Mouse (Mus musculus) thymus, postnatal 36 days (tissue): ENCODE measurements at regions not wholly inside any gene's neighbourhood (a gene's known extent, or its start where the extent isn't known, plus 50 kb on each side); places are given as distances from the start of the nearest gene placed in this dataset.

Experiments used
- DNase-seq, 2 experiments: peaks; one replicate each; pipeline ENCODE4 v3.0.0; 2022; ENCODE audit warnings: mixed read lengths in 2 of 2

- no peak for DNase-seq
These were observed 153.9 kb upstream of the Id2 start for GRCm38 (mm10) chr12:25250881-25251280.

GRCm38 (mm10) chr12:25248681-25249366 lies 151.9 kb upstream of the Id2 start:
- no peak for DNase-seq

GRCm38 (mm10) chr12:25246566-25246965 lies 149.6 kb upstream of the Id2 start:
- DNase-seq = no peak

- no peak for DNase-seq
These were observed 148.7 kb upstream of the Id2 start for GRCm38 (mm10) chr12:25245661-25246060.

GRCm38 (mm10) chr12:25245251-25245650 lies 148.3 kb upstream of the Id2 start:
- DNase-seq = no peak

- DNase-seq = no peak
These were observed 147.7 kb upstream of the Id2 start for GRCm38 (mm10) chr12:25244666-25245065.

GRCm38 (mm10) chr12:25243901-25244300 lies 147.0 kb upstream of the Id2 start:
- no peak for DNase-seq

GRCm38 (mm10) chr12:25242369-25242768 lies 145.4 kb upstream of the Id2 start:
- no peak for DNase-seq

- no peak for DNase-seq
These were observed 144.7 kb upstream of the Id2 start for GRCm38 (mm10) chr12:25241675-25242074.

GRCm38 (mm10) chr12:25240796-25241195 lies 143.9 kb upstream of the Id2 start:
- DNase-seq = no peak

- peak in 1 of 2 experiments; percentile 52 for DNase-seq
These were observed 143.2 kb upstream of the Id2 start for GRCm38 (mm10) chr12:25240142-25240541.

GRCm38 (mm10) chr12:25235071-25235470 lies 138.1 kb upstream of the Id2 start:
- DNase-seq = no peak

GRCm38 (mm10) chr12:25234636-25235035 lies 137.7 kb upstream of the Id2 start:
- DNase-seq = no peak

GRCm38 (mm10) chr12:25233027-25233535 lies 136.1 kb upstream of the Id2 start:
- peak in 1 of 2 experiments; percentile 42 for DNase-seq

- DNase-seq = no peak
These were observed 135.6 kb upstream of the Id2 start for GRCm38 (mm10) chr12:25232358-25233026.

- DNase-seq = no peak
These were observed 131.8 kb upstream of the Id2 start for GRCm38 (mm10) chr12:25228708-25229107.

- no peak for DNase-seq
These were observed 130.8 kb upstream of the Id2 start for GRCm38 (mm10) chr12:25227736-25228135.

GRCm38 (mm10) chr12:25224644-25225043 lies 127.7 kb upstream of the Id2 start:
- no peak for DNase-seq

GRCm38 (mm10) chr12:25224201-25224600 lies 127.3 kb upstream of the Id2 start:
- DNase-seq = no peak

- no peak for DNase-seq
These were observed 126.6 kb upstream of the Id2 start for GRCm38 (mm10) chr12:25223539-25223938.

GRCm38 (mm10) chr12:25220780-25221106 lies 123.8 kb upstream of the Id2 start:
- no peak for DNase-seq

GRCm38 (mm10) chr12:25220096-25220779 lies 123.3 kb upstream of the Id2 start:
- no peak for DNase-seq

- no peak for DNase-seq
These were observed 122.6 kb upstream of the Id2 start for GRCm38 (mm10) chr12:25219546-25219945.
